Mouse (Mus musculus) midbrain, embryonic 16.5 days (tissue): ENCODE results near the gene Bcas3. TPM values are rescaled to one million over a fixed set of nuclear protein-coding genes. Genes with fewer than 3 reads are reported as not detected.

Experiments used
- ATAC-seq: fragments of 200-750 bp; cut with Nextera tagmentation; 2 replicates; pipeline ENCODE4 v1.8.0; 2017; ENCODE audit warnings: moderate TSS enrichment
- H3K27ac ChIP-seq: fragments of 300-500 bp; sonication (generic); 2 replicates; pipeline ENCODE4 v1.5.1; 2014; ENCODE audit warnings: mild to moderate bottlenecking, low read length, mixed read lengths
- H3K27me3 ChIP-seq: fragments of 300-500 bp; sonication (generic); 2 replicates; pipeline ENCODE4 v1.6.1; 2014; ENCODE audit warnings: low read depth, low read length, mixed read lengths; ENCODE audit not compliant: control insufficient read depth, insufficient read depth
- H3K36me3 ChIP-seq: fragments of 300-500 bp; sonication (generic); 2 replicates; pipeline ENCODE4 v1.6.1; 2014; ENCODE audit warnings: mild to moderate bottlenecking, low read length, moderate library complexity, mixed read lengths; ENCODE audit not compliant: control insufficient read depth, insufficient read depth
- H3K4me1 ChIP-seq: fragments of 300-500 bp; sonication (generic); 2 replicates; pipeline ENCODE4 v1.6.1; 2014; ENCODE audit warnings: mild to moderate bottlenecking, low read length, mixed read lengths; ENCODE audit not compliant: control insufficient read depth, insufficient read depth
- H3K4me2 ChIP-seq: fragments of 300-500 bp; sonication (generic); 2 replicates; pipeline ENCODE4 v1.6.1; 2014; ENCODE audit warnings: mild to moderate bottlenecking, low read length, mixed read lengths
- H3K4me3 ChIP-seq: fragments of 300-500 bp; sonication (generic); 2 replicates; pipeline ENCODE4 v1.5.1; 2014; ENCODE audit warnings: low read depth, mild to moderate bottlenecking, low read length, moderate library complexity, mixed read lengths
- H3K9ac ChIP-seq: fragments of 300-500 bp; sonication (generic); 2 replicates; pipeline ENCODE4 v1.6.1; 2014; ENCODE audit warnings: low read depth, low read length, mixed read lengths
- H3K9me3 ChIP-seq: fragments of 300-500 bp; sonication (generic); replicated peaks from 2 replicates; pipeline ENCODE4 v1.6.1; 2014; ENCODE audit warnings: mild to moderate bottlenecking, low read length, mixed read lengths; ENCODE audit not compliant: control insufficient read depth, poor library complexity, severe bottlenecking
- WGBS: fragments of 180-500 bp; shearing (Covaris S2); extraction: QIAGEN DNeasy Blood & Tissue Kit; methylation state at CpG from one replicate; pipeline ENCODE4 v1.1.7; 2014; 5-methylcytosine and 5-hydroxymethylcytosine counted together
- polyA plus RNA-seq: library from polyadenylated mRNA; unstranded; fragments of >200 nt; fragmentation: Nextera tagmentation; extraction: Ambion mirVana; gene quantifications from 2 replicates; pipeline ENCODE4 v1.2.1, GENCODE M21; 2015

Gene Bcas3
- polyA plus RNA-seq, 1 experiment from 2014 or later: 33.3 TPM

GRCm38 (mm10) chr11:85599251-85599650, 246.3 kb downstream of the Bcas3 start:
- Histone ChIP-seq H3K9ac (no peak overlapping the region), H3K36me3 (no peaks in the 10 kb centered on the region), H3K27ac (no peak overlapping the region), H3K4me2 (no peak overlapping the region), H3K4me3 (no peak overlapping the region), H3K9me3 (no peaks in the 10 kb centered on the region), H3K27me3 (no peaks in the 10 kb centered on the region), H3K4me1 (no peaks in the 10 kb centered on the region)
- no peak for ATAC-seq

GRCm38 (mm10) chr11:85603546-85604322, 250.8 kb downstream of the Bcas3 start:
- H3K27ac ChIP-seq: no peak overlapping the region
- no peaks in the 10 kb centered on the region for H3K27me3 ChIP-seq
- no peak overlapping the region for H3K4me3 ChIP-seq
- no peak overlapping the region for H3K4me2 ChIP-seq
- H3K4me1 ChIP-seq: no peaks in the 10 kb centered on the region
- H3K36me3 ChIP-seq: no peaks in the 10 kb centered on the region
- 93% methylated on average over 3 of the region's 3 CpGs for WGBS
- no peaks in the 10 kb centered on the region for H3K9me3 ChIP-seq
- H3K9ac ChIP-seq: no peak overlapping the region
- no peak for ATAC-seq

- ATAC-seq: no peak
- WGBS: 80% methylated on average over 5 of the region's 5 CpGs
- H3K4me1 ChIP-seq: no peaks in the 10 kb centered on the region
Observed at GRCm38 (mm10) chr11:85609303-85609940, 256.5 kb downstream of the Bcas3 start.

GRCm38 (mm10) chr11:85613035-85613434, 260.1 kb downstream of the Bcas3 start:
- H3K9ac ChIP-seq: no peak overlapping the region
- H3K4me2 ChIP-seq: no peak overlapping the region
- no peak for ATAC-seq
- no peak overlapping the region for H3K4me3 ChIP-seq
- H3K4me1 ChIP-seq: no peaks in the 10 kb centered on the region
- H3K36me3 ChIP-seq: no peaks in the 10 kb centered on the region
- H3K27ac ChIP-seq: no peak overlapping the region
- H3K27me3 ChIP-seq: no peaks in the 10 kb centered on the region
- no peaks in the 10 kb centered on the region for H3K9me3 ChIP-seq
- 86% methylated on average over 5 of the region's 5 CpGs for WGBS

More at GRCm38 (mm10) chr11:85609303-85609940, 256.5 kb downstream of the Bcas3 start:
- Histone ChIP-seq H3K4me2 (no peak overlapping the region), H3K4me3 (no peak overlapping the region), H3K27ac (no peak overlapping the region), H3K36me3 (no peaks in the 10 kb centered on the region), H3K27me3 (no peaks in the 10 kb centered on the region), H3K9me3 (no peaks in the 10 kb centered on the region), H3K9ac (no peak overlapping the region)

- H3K4me3 ChIP-seq: no peak overlapping the region
- H3K27ac ChIP-seq: no peak overlapping the region
- H3K9me3 ChIP-seq: no peaks in the 10 kb centered on the region
- no peak for ATAC-seq
- H3K4me1 ChIP-seq: no peaks in the 10 kb centered on the region
- no peaks in the 10 kb centered on the region for H3K36me3 ChIP-seq
- H3K4me2 ChIP-seq: no peak overlapping the region
- 85% methylated on average over 3 of the region's 3 CpGs for WGBS
- H3K27me3 ChIP-seq: no peaks in the 10 kb centered on the region
- H3K9ac ChIP-seq: no peak overlapping the region
Observed at GRCm38 (mm10) chr11:85613586-85613985, 260.6 kb downstream of the Bcas3 start.

GRCm38 (mm10) chr11:85614431-85614830, 261.5 kb downstream of the Bcas3 start:
- no peaks in the 10 kb centered on the region for H3K36me3 ChIP-seq
- WGBS: 80% methylated on average over 7 of the region's 7 CpGs

GRCm38 (mm10) chr11:85615421-85615820, 262.5 kb downstream of the Bcas3 start:
- Histone ChIP-seq H3K9me3 (no peaks in the 10 kb centered on the region), H3K4me2 (no peak overlapping the region), H3K9ac (no peak overlapping the region), H3K4me1 (no peaks in the 10 kb centered on the region), H3K27me3 (no peaks in the 10 kb centered on the region), H3K27ac (no peak overlapping the region), H3K36me3 (no peaks in the 10 kb centered on the region), H3K4me3 (no peak overlapping the region)
- ATAC-seq: no peak
- 75% methylated on average over 7 of the region's 7 CpGs for WGBS

More at GRCm38 (mm10) chr11:85614431-85614830, 261.5 kb downstream of the Bcas3 start:
- Histone ChIP-seq H3K9ac (no peak overlapping the region), H3K27me3 (no peaks in the 10 kb centered on the region), H3K9me3 (no peaks in the 10 kb centered on the region), H3K4me1 (no peaks in the 10 kb centered on the region), H3K4me3 (no peak overlapping the region), H3K27ac (no peak overlapping the region), H3K4me2 (no peak overlapping the region)
- ATAC-seq: no peak

- Histone ChIP-seq H3K27ac (no peak overlapping the region), H3K4me1 (no peaks in the 10 kb centered on the region), H3K9me3 (no peaks in the 10 kb centered on the region), H3K4me3 (no peak overlapping the region), H3K4me2 (no peak overlapping the region), H3K9ac (no peak overlapping the region), H3K27me3 (no peaks in the 10 kb centered on the region), H3K36me3 (no peaks in the 10 kb centered on the region)
- no peak for ATAC-seq
- 37% methylated on average over 2 of the region's 2 CpGs for WGBS
Observed at GRCm38 (mm10) chr11:85621486-85621885, 268.5 kb downstream of the Bcas3 start.

GRCm38 (mm10) chr11:85621994-85622393, 269.0 kb downstream of the Bcas3 start:
- no peak for ATAC-seq
- Histone ChIP-seq H3K4me1 (no peaks in the 10 kb centered on the region), H3K36me3 (no peaks in the 10 kb centered on the region), H3K27me3 (no peaks in the 10 kb centered on the region), H3K27ac (no peak overlapping the region), H3K9me3 (no peaks in the 10 kb centered on the region), H3K9ac (no peak overlapping the region), H3K4me3 (no peak overlapping the region), H3K4me2 (no peak overlapping the region)
- 87% methylated on average over 8 of the region's 8 CpGs for WGBS
